Mouse (Mus musculus) kidney, postnatal 0 days (tissue): ENCODE data around the gene Sdk2. TPM values are rescaled to one million over a fixed set of nuclear protein-coding genes. Genes with fewer than 3 reads are reported as not detected.

Source experiments
- ATAC-seq: fragments of 200-750 bp; cut with Nextera tagmentation; replicated peaks from 2 replicates; pipeline ENCODE4 v1.8.0; 2017; ENCODE audit warnings: low read depth, moderate number of reproducible peaks, moderate TSS enrichment, moderate library complexity; ENCODE audit not compliant: low FRiP score
- DNase-seq: peaks from one replicate; pipeline ENCODE4 v3.0.0-alpha.2; 2016; ENCODE audit warnings: low spot score
- H3K27ac ChIP-seq: fragments of 300-500 bp; sonication (generic); 2 replicates; pipeline ENCODE4 v1.5.1; 2014; ENCODE audit warnings: mild to moderate bottlenecking
- H3K27me3 ChIP-seq: fragments of 300-500 bp; sonication (generic); 2 replicates; pipeline ENCODE4 v1.6.1; 2014; ENCODE audit warnings: low read length, mixed read lengths; ENCODE audit not compliant: insufficient read depth
- H3K36me3 ChIP-seq: fragments of 300-500 bp; sonication (generic); 2 replicates; pipeline ENCODE4 v1.6.1; 2014; ENCODE audit warnings: low read length, mixed read lengths; ENCODE audit not compliant: insufficient read depth
- H3K4me1 ChIP-seq: fragments of 300-500 bp; sonication (generic); replicated peaks from 2 replicates; pipeline ENCODE4 v1.6.1; 2014; ENCODE audit warnings: antibody characterized with exemption, low read length, mixed read lengths; ENCODE audit not compliant: insufficient read depth
- H3K4me2 ChIP-seq: fragments of 300-500 bp; sonication (generic); 2 replicates; pipeline ENCODE4 v1.6.1; 2014; ENCODE audit warnings: mild to moderate bottlenecking, low read length, moderate library complexity, mixed read lengths
- H3K4me3 ChIP-seq: fragments of 300-500 bp; sonication (generic); replicated peaks from 2 replicates; pipeline ENCODE4 v1.5.1; 2014; ENCODE audit warnings: low read depth, low read length
- H3K9ac ChIP-seq: fragments of 300-500 bp; sonication (generic); 2 replicates; pipeline ENCODE4 v1.6.1; 2014; ENCODE audit warnings: low read depth, low read length
- H3K9me3 ChIP-seq: fragments of 300-500 bp; sonication (generic); replicated peaks from 2 replicates; pipeline ENCODE4 v1.6.1; 2016; ENCODE audit warnings: low read length, inconsistent platforms, mixed read lengths
- CTCF ChIP-seq: IDR thresholded peaks from 2 replicates; pipeline ENCODE4 v1.5.1; 2016; ENCODE audit warnings: antibody characterized with exemption, low read depth, mild to moderate bottlenecking, moderate library complexity
- WGBS: fragments of 180-500 bp; shearing (Covaris S2); extraction: QIAGEN DNeasy Blood & Tissue Kit; methylation state at CpG from one replicate; pipeline ENCODE4 v1.1.7; 2014; 5-methylcytosine and 5-hydroxymethylcytosine counted together
- polyA plus RNA-seq: library from polyadenylated mRNA; unstranded; fragments of >200 nt; fragmentation: Nextera tagmentation; extraction: Ambion mirVana; gene quantifications from 2 replicates; pipeline ENCODE4 v1.2.1, GENCODE M21; 2015

Sdk2 gene
- polyA plus RNA-seq, 1 experiment from 2014 or later, result 2.2 TPM

GRCm38 (mm10) chr11:113751484-113752084, 315.3 kb downstream of the Sdk2 start, which contains the start of gene Cdc42ep4:
Cdc42ep4 (minus strand) TSS chr11:113751881.
- under 1% methylated on average over 44 of the region's 44 CpGs for WGBS
- H3K9ac ChIP-seq, result peak within 1 kb of the TSS; percentile 85
- no peaks in the 10 kb centered on the region for H3K9me3 ChIP-seq
- DNase-seq (peak; percentile 98), ATAC-seq (peak; percentile 65)
- peak within 1 kb of the TSS; percentile 84 for H3K4me3 ChIP-seq
- H3K4me1 ChIP-seq, result peaks cover 30% of the 10 kb centered on the region
- H3K36me3 ChIP-seq, result 0 out of 2 replicates have a peak, but pooled peaks cover 6% of the 10 kb centered on the region
- peak within 1 kb of the TSS; percentile 63 for H3K4me2 ChIP-seq
- TF ChIP-seq CTCF, result no peak
- no peaks in the 10 kb centered on the region for H3K27me3 ChIP-seq
- peak within 1 kb of the TSS; percentile 96 for H3K27ac ChIP-seq

- under 1% methylated on average over 67 of the region's 67 CpGs for WGBS
Measured at GRCm38 (mm10) chr11:113750571-113751483, 316.0 kb downstream of the Sdk2 start.

GRCm38 (mm10) chr11:113749749-113750351, 317.0 kb downstream of the Sdk2 start:
- Histone ChIP-seq H3K36me3 (0 out of 2 replicates have a peak, but pooled peaks cover 6% of the 10 kb centered on the region), H3K4me1 (peaks cover 30% of the 10 kb centered on the region), H3K9me3 (no peaks in the 10 kb centered on the region), H3K27ac (peak overlapping the region; percentile 96), H3K4me3 (peak overlapping the region; percentile 84), H3K27me3 (no peaks in the 10 kb centered on the region), H3K4me2 (peak overlapping the region; percentile 63), H3K9ac (peak overlapping the region; percentile 85)
- TF ChIP-seq CTCF, result no peak
- ATAC-seq (no peak), DNase-seq (peak; percentile 64)
- 4% methylated on average over 9 of the region's 9 CpGs for WGBS

More at GRCm38 (mm10) chr11:113750571-113751483, 316.0 kb downstream of the Sdk2 start:
- peak overlapping the region; percentile 96 for H3K27ac ChIP-seq
- peak; percentile 29 for ATAC-seq
- peaks cover 30% of the 10 kb centered on the region for H3K4me1 ChIP-seq
- peak; percentile 84 for DNase-seq
- no peaks in the 10 kb centered on the region for H3K27me3 ChIP-seq
- H3K36me3 ChIP-seq, result 0 out of 2 replicates have a peak, but pooled peaks cover 6% of the 10 kb centered on the region
- peak overlapping the region; percentile 63 for H3K4me2 ChIP-seq
- H3K4me3 ChIP-seq, result peak overlapping the region; percentile 84
- TF ChIP-seq CTCF, result peak; percentile 64
- H3K9ac ChIP-seq, result peak overlapping the region; percentile 85
- no peaks in the 10 kb centered on the region for H3K9me3 ChIP-seq

- no peaks in the 10 kb centered on the region for H3K27me3 ChIP-seq
- peak overlapping the region; percentile 96 for H3K27ac ChIP-seq
- TF ChIP-seq CTCF, result no peak
- H3K4me3 ChIP-seq, result peak overlapping the region; percentile 84
- H3K9me3 ChIP-seq, result no peaks in the 10 kb centered on the region
- H3K36me3 ChIP-seq, result 0 out of 2 replicates have a peak, but pooled peaks cover 6% of the 10 kb centered on the region
- H3K9ac ChIP-seq, result peak overlapping the region; percentile 85
- WGBS, result 8% methylated on average over 21 of the region's 21 CpGs
- ATAC-seq (no peak), DNase-seq (peak; percentile 69)
- peaks cover 30% of the 10 kb centered on the region for H3K4me1 ChIP-seq
- H3K4me2 ChIP-seq, result peak overlapping the region; percentile 63
Measured at GRCm38 (mm10) chr11:113748797-113749521, 317.9 kb downstream of the Sdk2 start.

GRCm38 (mm10) chr11:113747725-113748380, 319.0 kb downstream of the Sdk2 start:
- Histone ChIP-seq H3K4me2 (peak overlapping the region; percentile 63), H3K4me3 (no peak overlapping the region), H3K4me1 (peaks cover 30% of the 10 kb centered on the region), H3K9me3 (no peaks in the 10 kb centered on the region), H3K27ac (peak overlapping the region; percentile 96), H3K36me3 (0 out of 2 replicates have a peak, but pooled peaks cover 6% of the 10 kb centered on the region), H3K27me3 (no peaks in the 10 kb centered on the region), H3K9ac (no peak overlapping the region)
- 77% methylated on average over 11 of the region's 11 CpGs for WGBS
- ATAC-seq (no peak), DNase-seq (no peak)
- TF ChIP-seq CTCF, result no peak
